Mouse (Mus musculus): ENCODE measurements around the gene Jph4. TPM values are rescaled to one million over a fixed set of nuclear protein-coding genes. Genes with fewer than 3 reads are reported as not detected.

Jph4 gene
- total and polyA plus RNA-seq, 3 experiments: 0.23 to 0.25 TPM; not detected in 1

GRCm38 (mm10) chr14:55081105-55081504 lies 35.6 kb downstream of the Jph4 start:
- H3K27me3 ChIP-seq (ENCODE audit: control insufficient read depth, insufficient read depth, low read length): no peaks in the 10 kb centered on the region
- no peak for DNase-seq
- 0 out of 2 replicates have a peak, but pooled peaks cover 1% of the 10 kb centered on the region for H3K4me1 ChIP-seq (ENCODE audit: control insufficient read depth, insufficient read depth, low read length)
- no peak overlapping the region for H3K9ac ChIP-seq (ENCODE audit: low read depth, low read length)
- H3K27ac ChIP-seq: no peak overlapping the region
- H3K4me3 ChIP-seq: no peak overlapping the region
- H3K79me2 ChIP-seq (replicated peaks; ENCODE audit: control insufficient read depth, insufficient read depth, low read length): no peaks in the 10 kb centered on the region
- 46% methylated on average over 5 of the region's 5 CpGs for WGBS
- intact Hi-C loops (cut with DNase I): no loop called here
- TF ChIP-seq CTCF (IDR thresholded peaks at IDR 0.05) (no peak), EP300 (IDR thresholded peaks at IDR 0.05; ENCODE audit: insufficient read depth, low read depth, low read length) (no peak), POLR2A (IDR thresholded peaks at IDR 0.05; ENCODE audit: insufficient read depth, low read depth, low read length) (no peak)
- H3K36me3 ChIP-seq (ENCODE audit: control insufficient read depth, insufficient read depth, low read length): no peaks in the 10 kb centered on the region

- no peak overlapping the region for H3K9ac ChIP-seq (ENCODE audit: low read depth, low read length)
- H3K27me3 ChIP-seq (ENCODE audit: control insufficient read depth, insufficient read depth, low read length): no peaks in the 10 kb centered on the region
- 31% methylated on average over 8 of the region's 8 CpGs for WGBS
- H3K36me3 ChIP-seq (ENCODE audit: control insufficient read depth, insufficient read depth, low read length): no peaks in the 10 kb centered on the region
- intact Hi-C loops (cut with DNase I): loop anchor here (2.0 to 10.0 kb wide), 2 partner anchors 55 to 235 kb away; no protein-coding TSS in a partner anchor
- no peak overlapping the region for H3K4me3 ChIP-seq
- no peak overlapping the region for H3K27ac ChIP-seq
- TF ChIP-seq EP300 (IDR thresholded peaks at IDR 0.05; ENCODE audit: insufficient read depth, low read depth, low read length): 0 out of 2 replicates have a peak, but pooled peaks have one; percentile 21
- TF ChIP-seq POLR2A (IDR thresholded peaks at IDR 0.05; ENCODE audit: insufficient read depth, low read depth, low read length): no peak
- peak; percentile 96 for TF ChIP-seq CTCF (IDR thresholded peaks at IDR 0.05)
- H3K79me2 ChIP-seq (replicated peaks; ENCODE audit: control insufficient read depth, insufficient read depth, low read length): no peaks in the 10 kb centered on the region
- DNase-seq: peak; percentile 46 to 74
- H3K4me1 ChIP-seq (ENCODE audit: control insufficient read depth, insufficient read depth, low read length): no peaks in the 10 kb centered on the region
Measured at GRCm38 (mm10) chr14:55079214-55079970, 37.3 kb downstream of the Jph4 start.

- Histone ChIP-seq H3K27ac (no peak overlapping the region), H3K9ac (ENCODE audit: low read depth, low read length) (no peak overlapping the region), H3K79me2 (replicated peaks; ENCODE audit: control insufficient read depth, insufficient read depth, low read length) (no peaks in the 10 kb centered on the region), H3K4me3 (no peak overlapping the region), H3K4me1 (ENCODE audit: control insufficient read depth, insufficient read depth, low read length) (no peaks in the 10 kb centered on the region), H3K36me3 (ENCODE audit: control insufficient read depth, insufficient read depth, low read length) (no peaks in the 10 kb centered on the region), H3K27me3 (ENCODE audit: control insufficient read depth, insufficient read depth, low read length) (no peaks in the 10 kb centered on the region)
- WGBS: 43% methylated on average over 23 of the region's 23 CpGs
- DNase-seq: no peak
- intact Hi-C loops (cut with DNase I): loop anchor here (2.0 to 10.0 kb wide), 2 partner anchors 54 to 234 kb away; no protein-coding TSS in a partner anchor
- TF ChIP-seq POLR2A (IDR thresholded peaks at IDR 0.05; ENCODE audit: insufficient read depth, low read depth, low read length): no peak
- no peak for TF ChIP-seq CTCF (IDR thresholded peaks at IDR 0.05)
Measured at GRCm38 (mm10) chr14:55078366-55078989, 38.3 kb downstream of the Jph4 start.

DNA sequence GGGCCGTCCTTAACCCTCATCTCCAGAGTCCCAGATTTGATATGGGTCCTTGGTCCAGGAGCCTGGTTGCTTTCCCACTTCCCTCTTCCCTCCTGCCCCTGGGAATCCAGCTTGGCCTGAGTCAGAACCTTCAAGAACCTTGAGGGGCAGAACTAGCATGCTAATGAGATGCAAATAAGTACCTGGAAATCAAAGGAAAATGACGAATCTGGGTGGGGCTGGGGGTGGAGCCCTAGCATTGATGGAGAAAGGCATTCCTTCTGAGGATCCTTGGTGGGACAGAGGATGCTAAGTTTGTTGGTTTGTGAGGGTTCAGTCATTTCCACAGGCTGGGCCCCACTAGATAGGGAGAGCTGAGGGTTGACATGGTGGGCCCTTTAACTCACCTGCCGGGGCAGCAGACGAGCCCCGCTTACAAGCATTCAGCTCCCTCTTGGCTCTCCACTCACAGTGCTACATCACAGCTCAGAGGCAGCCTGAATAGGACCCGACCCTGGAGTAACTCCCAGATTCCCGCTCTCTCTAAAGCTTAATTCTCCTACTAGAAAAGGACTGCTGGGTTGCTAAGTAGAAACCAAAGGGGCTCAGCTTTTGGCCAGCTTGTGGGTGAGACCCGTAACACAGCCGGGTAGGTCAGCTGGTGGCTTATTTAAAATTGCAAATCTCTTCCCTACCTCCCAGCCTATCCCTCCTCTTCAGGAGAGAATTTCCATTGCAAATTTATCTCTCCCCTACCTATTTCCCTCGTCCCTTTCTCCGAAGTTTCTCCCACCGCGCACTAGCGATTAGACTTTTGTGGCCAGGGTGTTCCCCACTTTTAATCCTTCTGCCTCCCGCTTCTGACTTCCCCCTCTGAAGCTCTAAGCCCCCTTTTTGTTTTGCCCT lies 39.0 kb downstream of the Jph4 start:
- Histone ChIP-seq H3K4me1 (ENCODE audit: control insufficient read depth, insufficient read depth, low read length) (no peaks in the 10 kb centered on the region), H3K27me3 (ENCODE audit: control insufficient read depth, insufficient read depth, low read length) (no peaks in the 10 kb centered on the region), H3K79me2 (replicated peaks; ENCODE audit: control insufficient read depth, insufficient read depth, low read length) (no peaks in the 10 kb centered on the region), H3K4me3 (no peak overlapping the region), H3K9ac (ENCODE audit: low read depth, low read length) (no peak overlapping the region), H3K36me3 (ENCODE audit: control insufficient read depth, insufficient read depth, low read length) (no peaks in the 10 kb centered on the region), H3K27ac (no peak overlapping the region)
- WGBS: 65% methylated on average over 15 of the region's 15 CpGs
- no peak for DNase-seq
- intact Hi-C loops (cut with DNase I): loop anchor here (2.0 to 10.0 kb wide), 2 partner anchors 53 to 233 kb away; no protein-coding TSS in a partner anchor
- TF ChIP-seq EP300 (IDR thresholded peaks at IDR 0.05; ENCODE audit: insufficient read depth, low read depth, low read length): no peak
- no peak for TF ChIP-seq POLR2A (IDR thresholded peaks at IDR 0.05; ENCODE audit: insufficient read depth, low read depth, low read length)
- no peak for TF ChIP-seq CTCF (IDR thresholded peaks at IDR 0.05)

DNA sequence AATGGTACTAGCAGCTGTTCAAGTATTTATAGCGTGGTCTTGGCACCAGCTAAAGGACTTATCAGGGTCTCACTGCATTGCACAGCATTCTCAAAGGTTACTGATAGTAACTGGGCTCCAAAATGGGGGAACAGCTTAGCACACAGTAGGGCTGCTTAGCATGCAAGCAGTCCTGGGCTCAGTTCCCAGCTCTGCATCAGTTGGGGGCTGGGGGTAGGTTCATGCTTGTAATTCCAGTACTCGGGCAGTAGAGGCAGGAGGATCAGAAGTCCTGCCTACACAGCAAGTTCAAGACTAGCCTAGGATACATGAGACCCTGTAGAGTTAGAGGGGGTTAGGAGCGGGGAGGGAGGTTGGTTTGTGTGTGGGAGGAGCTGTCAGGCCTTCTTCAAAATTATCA lies 39.8 kb downstream of the Jph4 start:
- no peak overlapping the region for H3K27ac ChIP-seq
- H3K79me2 ChIP-seq (replicated peaks; ENCODE audit: control insufficient read depth, insufficient read depth, low read length): no peaks in the 10 kb centered on the region
- intact Hi-C loops (cut with DNase I): loop anchor here (10.0 kb wide), 1 partner anchor 232 kb away; no protein-coding TSS in a partner anchor
- 51% methylated on average over 3 of the region's 3 CpGs for WGBS
- no peak for DNase-seq
- H3K9ac ChIP-seq (ENCODE audit: low read depth, low read length): no peak overlapping the region
- no peaks in the 10 kb centered on the region for H3K36me3 ChIP-seq (ENCODE audit: control insufficient read depth, insufficient read depth, low read length)
- TF ChIP-seq EP300 (IDR thresholded peaks at IDR 0.05; ENCODE audit: insufficient read depth, low read depth, low read length): no peak
- TF ChIP-seq POLR2A (IDR thresholded peaks at IDR 0.05; ENCODE audit: insufficient read depth, low read depth, low read length): no peak
- TF ChIP-seq CTCF (IDR thresholded peaks at IDR 0.05): no peak
- no peaks in the 10 kb centered on the region for H3K4me1 ChIP-seq (ENCODE audit: control insufficient read depth, insufficient read depth, low read length)
- H3K27me3 ChIP-seq (ENCODE audit: control insufficient read depth, insufficient read depth, low read length): no peaks in the 10 kb centered on the region
- H3K4me3 ChIP-seq: no peak overlapping the region
